35 mouse cellular contexts compared by ENCODE assay signal in the genomic region with DNA sequence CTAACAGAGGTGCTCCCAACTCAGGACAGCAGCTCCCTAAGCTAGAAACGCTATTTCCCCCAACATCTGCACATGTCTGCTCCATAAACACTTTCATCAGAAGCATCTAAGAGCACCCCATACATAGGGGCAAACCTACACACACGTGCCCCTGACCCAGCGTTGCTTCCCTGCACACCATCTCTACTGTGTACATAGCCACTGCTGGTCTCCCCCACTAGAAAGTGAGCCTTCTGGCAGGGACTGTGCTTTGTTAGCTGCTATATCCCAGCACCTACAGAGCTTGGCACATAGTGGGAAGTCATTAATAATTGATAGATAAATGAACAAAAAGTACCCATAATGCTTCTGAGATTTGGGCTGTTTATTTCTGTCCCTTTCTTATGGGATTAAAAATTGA.
"Had no signal": no experiment of that assay in that cellular context is flagged by ENCODE, and none has a peak within 500 bp of the region (broad histone marks: within the 10 kb centered on the region; RNA-seq: fewer than 3 reads in every experiment).

No protein-coding gene starts in this region.

- ATAC-seq: hindbrain, embryonic 16.5 days; hindbrain, postnatal 0 days; inflammation-experienced regulatory T-cells, adult 6 months; intestine, embryonic 15.5 days; intestine, embryonic 16.5 days; intestine, postnatal 0 days had no signal

- DNase-seq: heart, adult 18-20 months; heart, adult 2 months; heart, postnatal 10 days; heart, postnatal 14 days; heart, postnatal 36 days; heart, postnatal 4 days; kidney, adult 11 months; kidney, adult 18-20 months; kidney, adult 2 months; kidney, adult 8-10 months; kidney, adult 9 months; kidney, postnatal 10 days; kidney, postnatal 25 days; kidney, postnatal 36 days; kidney, postnatal 4 days; layer of hippocampus, adult 9-11 months had no signal

- H3K4me3 ChIP-seq: heart, adult 2 months; heart, embryonic 10.5 days; heart, embryonic 12.5 days; heart, embryonic 13.5 days; heart, embryonic 15.5 days; hindbrain, embryonic 10.5 days; hindbrain, embryonic 12.5 days; hindbrain, embryonic 13.5 days; hindbrain, embryonic 15.5 days; intestine, embryonic 15.5 days; kidney, embryonic 15.5 days; layer of hippocampus, adult 2 months had no signal

- H3K9ac ChIP-seq: heart, embryonic 12.5 days; heart, embryonic 13.5 days; heart, embryonic 15.5 days; hindbrain, embryonic 12.5 days; hindbrain, embryonic 13.5 days; hindbrain, embryonic 14.5 days; hindbrain, embryonic 15.5 days; intestine, embryonic 15.5 days; kidney, embryonic 15.5 days had no signal

- H3K4me2 ChIP-seq: heart, embryonic 11.5 days; heart, embryonic 12.5 days; heart, embryonic 13.5 days; heart, embryonic 15.5 days; hindbrain, embryonic 12.5 days; hindbrain, embryonic 13.5 days; hindbrain, embryonic 14.5 days; hindbrain, embryonic 15.5 days; intestine, embryonic 15.5 days; kidney, embryonic 15.5 days had no signal

- H3K9me3 ChIP-seq: heart, embryonic 10.5 days; heart, embryonic 12.5 days; heart, embryonic 13.5 days; heart, embryonic 15.5 days; hindbrain, embryonic 10.5 days; hindbrain, embryonic 12.5 days; hindbrain, embryonic 13.5 days; hindbrain, embryonic 15.5 days; intestine, embryonic 15.5 days; kidney, embryonic 15.5 days had no signal

- H3K27me3 ChIP-seq: heart, embryonic 12.5 days; heart, embryonic 13.5 days; heart, embryonic 15.5 days; hindbrain, embryonic 12.5 days; hindbrain, embryonic 13.5 days; hindbrain, embryonic 15.5 days; intestine, embryonic 15.5 days; kidney, embryonic 15.5 days had no signal

- H3K4me1 ChIP-seq: heart, embryonic 15.5 days; hindbrain, embryonic 12.5 days; hindbrain, embryonic 13.5 days; hindbrain, embryonic 15.5 days; intestine, embryonic 15.5 days had no signal

- H3K27ac ChIP-seq: heart, adult 2 months; heart, embryonic 10.5 days; heart, embryonic 13.5 days; heart, embryonic 15.5 days; hindbrain, embryonic 10.5 days; hindbrain, embryonic 12.5 days; hindbrain, embryonic 13.5 days; hindbrain, embryonic 14.5 days; hindbrain, embryonic 15.5 days; hindbrain, postnatal 0 days; intestine, embryonic 15.5 days; kidney, embryonic 15.5 days; kidney, postnatal 0 days; layer of hippocampus, adult 2 months had no signal

- H3K36me3 ChIP-seq: heart, embryonic 15.5 days; hindbrain, embryonic 10.5 days; hindbrain, embryonic 15.5 days; intestine, embryonic 15.5 days; kidney, embryonic 15.5 days had no signal
